Mouse (Mus musculus) kidney, adult 18-20 months (tissue): Measurements from ENCODE around the gene Rap2c.
A peak's percentile ranks its signal among the peaks of the same experiment; 100 is the strongest.

Experiments
- DNase-seq: peaks from one replicate; pipeline ENCODE4 v3.0.0; 2021

The Rap2c gene

GRCm38 (mm10) chrX:51017851-51018785 lies at the start of gene Rap2c:
Gene Rap2c, minus strand, starts transcription at chrX:51018018.
- DNase-seq: peak; percentile 44

- no peak for DNase-seq
Observed at GRCm38 (mm10) chrX:51066539-51067286, 48.9 kb upstream of the Rap2c start.

GRCm38 (mm10) chrX:51065773-51066172 lies 48.0 kb upstream of the Rap2c start:
- DNase-seq: peak; percentile 34

DNA sequence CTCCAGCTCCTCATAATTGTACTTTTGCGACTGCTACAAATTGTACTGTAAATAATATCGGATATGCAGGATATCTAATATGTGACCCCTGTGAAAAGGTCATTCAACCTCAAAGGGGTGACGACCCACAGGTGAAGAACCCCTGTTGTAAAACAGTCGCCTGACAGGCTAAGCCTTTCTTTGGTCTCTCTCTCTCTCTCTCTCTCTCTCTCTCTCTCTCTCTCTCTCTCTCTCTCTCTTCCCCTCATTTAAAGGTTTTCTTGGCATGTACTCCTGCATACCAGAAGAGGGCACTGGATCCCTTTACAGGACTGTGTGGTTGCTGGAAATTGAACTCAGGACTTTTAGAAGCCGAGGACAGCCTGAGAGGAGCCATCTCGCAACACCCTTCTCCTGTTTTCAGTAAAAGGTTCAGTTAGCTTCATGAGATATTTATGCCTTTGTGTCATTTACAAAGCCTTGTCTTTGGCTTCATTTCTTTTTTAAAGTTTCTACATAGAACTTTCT lies 47.4 kb upstream of the Rap2c start:
- no peak for DNase-seq

- DNase-seq: no peak
Observed at GRCm38 (mm10) chrX:51060220-51060619, 42.4 kb upstream of the Rap2c start.

DNA sequence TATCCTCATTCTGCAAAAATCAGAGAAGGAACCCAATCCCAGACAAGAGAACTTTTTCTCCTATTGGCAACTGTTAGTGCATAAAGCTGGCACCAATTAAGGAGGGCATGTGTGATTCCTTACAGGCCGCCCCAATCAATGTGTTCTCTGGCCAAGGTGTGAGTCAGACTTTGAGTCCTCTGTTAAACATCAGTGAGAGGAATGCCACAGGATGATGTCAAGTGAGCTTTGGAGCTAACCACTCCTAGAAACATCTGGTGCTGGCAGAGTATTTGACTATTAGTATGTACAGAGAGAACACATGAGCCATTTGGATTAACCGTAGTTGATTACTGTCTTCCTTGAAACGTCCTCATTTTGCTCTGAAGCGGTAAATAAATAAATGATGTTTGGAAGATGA lies 40.9 kb upstream of the Rap2c start:
- no peak for DNase-seq

DNA sequence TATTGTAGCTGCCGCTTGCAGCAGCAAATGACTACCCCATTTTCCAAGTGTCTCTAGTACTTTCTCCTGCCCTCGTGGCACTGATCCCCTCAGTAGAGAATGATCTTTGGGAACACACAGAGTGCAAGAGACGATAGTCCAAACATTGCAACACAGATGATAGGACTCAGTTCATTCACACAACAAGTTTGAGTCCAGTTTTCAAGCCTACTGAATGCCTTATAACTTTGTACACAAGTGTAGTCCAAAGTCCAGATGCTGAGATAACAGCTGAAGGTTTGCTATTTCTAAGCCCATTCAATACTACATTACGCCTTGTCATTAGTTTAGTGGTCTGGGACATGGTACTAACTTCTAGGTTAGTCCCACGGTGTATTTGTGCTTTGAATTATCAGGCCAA lies 40.5 kb upstream of the Rap2c start:
- DNase-seq: no peak

DNA sequence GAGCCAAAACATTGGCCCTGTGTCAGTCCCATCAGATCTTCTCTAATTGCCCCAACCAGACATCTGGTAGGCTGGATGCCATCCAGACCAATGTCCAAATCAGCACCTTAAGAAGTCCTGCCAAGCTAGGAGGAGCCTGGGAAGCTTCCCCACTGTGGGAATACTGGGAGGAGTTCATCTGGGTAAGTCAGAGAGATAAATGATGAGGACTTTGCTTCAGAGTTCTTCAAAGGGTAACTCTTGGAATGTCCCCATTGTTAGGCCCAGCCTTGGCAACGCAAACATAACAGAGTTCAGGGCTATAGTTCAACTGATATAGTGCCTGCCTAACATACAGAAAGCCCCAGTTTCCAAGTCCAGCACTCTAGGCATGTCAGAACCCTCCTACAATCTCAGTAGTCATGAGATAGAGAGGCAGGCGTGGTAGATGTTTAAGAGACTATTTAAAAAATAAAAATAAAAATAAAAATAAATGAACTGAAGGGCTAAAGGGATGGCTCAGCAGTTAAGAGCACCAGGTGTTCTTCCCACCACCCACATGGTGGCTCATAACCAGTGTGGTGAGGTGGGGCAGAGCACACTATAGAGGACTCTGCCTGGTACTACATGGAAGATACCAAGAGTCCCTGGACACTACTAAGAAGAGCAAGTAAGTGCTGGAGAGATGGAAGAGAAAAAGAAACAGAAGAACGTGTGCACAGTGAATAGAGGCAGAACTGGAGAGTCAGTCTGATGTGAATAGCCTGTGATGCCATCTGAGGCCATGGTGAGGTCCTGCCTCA lies 34.1 kb upstream of the Rap2c start:
- no peak for DNase-seq

DNA sequence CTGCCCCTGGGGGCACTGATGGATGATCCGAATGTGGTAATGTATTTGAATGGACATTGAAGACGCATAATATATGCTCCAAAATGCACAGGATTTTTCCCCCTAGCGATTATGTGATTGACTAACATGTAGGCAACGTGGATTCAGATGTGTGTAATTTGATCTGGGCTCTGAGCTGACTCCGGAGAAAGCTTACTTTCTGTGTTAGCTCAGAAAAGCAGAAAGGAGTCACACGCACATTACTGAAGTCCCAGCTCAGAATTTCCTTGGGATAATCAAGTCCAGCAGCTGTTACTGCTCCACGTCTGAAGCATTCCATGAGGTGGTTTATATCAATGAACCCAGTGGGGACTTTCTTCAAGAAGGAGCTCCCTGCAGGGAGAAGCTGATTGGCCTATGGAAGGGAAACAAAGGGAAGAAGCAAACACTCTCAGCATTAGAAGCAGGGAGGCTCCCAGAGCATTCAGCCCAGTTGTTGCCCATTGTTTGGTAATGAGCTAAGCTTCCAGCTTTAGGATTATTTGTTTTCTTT lies 17.9 kb upstream of the Rap2c start:
- no peak for DNase-seq

DNA sequence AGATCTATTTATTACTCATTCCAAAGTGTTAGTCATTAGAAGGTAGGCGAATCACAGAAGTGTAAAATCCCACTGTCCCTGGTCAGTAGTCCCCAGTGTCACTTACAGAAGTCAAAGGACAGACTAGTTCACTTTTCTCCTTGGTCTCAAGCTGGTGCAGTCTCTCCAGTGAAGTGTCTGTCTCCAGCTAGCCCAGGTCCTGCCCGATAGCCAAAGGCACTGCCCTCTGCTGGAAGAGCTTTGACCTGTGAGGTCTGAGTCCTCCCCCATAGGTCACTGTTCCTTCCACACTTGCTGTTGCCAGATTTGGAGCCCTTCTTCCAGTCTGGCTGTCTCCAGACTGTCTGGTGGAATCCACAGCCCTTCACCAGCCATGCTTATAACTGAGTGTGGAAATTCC lies 2.1 kb upstream of the Rap2c start:
- peak; percentile 51 for DNase-seq

GRCm38 (mm10) chrX:51018786-51019179 lies 965 bp upstream of the Rap2c start:
- DNase-seq: peak; percentile 79

- no peak for DNase-seq
Observed at GRCm38 (mm10) chrX:51016926-51017325, 892 bp downstream of the Rap2c start.

DNA sequence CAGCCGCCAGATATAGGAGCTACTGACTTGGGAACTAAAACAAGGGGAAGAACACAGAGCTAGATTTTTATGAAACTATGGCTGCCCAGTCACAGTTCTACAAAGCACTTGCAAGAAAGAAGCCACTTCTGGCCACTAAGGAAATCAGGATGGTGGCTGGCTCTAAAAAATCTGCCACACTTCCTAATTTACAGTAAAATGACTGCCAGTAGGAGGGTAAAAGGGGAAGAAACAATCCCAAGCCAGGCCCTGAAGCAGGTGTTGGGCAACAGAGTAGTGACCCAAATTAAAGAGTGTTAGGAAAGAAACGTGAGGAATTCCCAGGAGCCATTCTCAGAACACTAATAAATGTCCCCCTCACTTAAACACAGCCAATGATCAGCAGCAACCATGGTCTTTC lies 5.5 kb downstream of the Rap2c start:
- no peak for DNase-seq

GRCm38 (mm10) chrX:51010323-51010722 lies 7.5 kb downstream of the Rap2c start:
- DNase-seq: no peak

DNA sequence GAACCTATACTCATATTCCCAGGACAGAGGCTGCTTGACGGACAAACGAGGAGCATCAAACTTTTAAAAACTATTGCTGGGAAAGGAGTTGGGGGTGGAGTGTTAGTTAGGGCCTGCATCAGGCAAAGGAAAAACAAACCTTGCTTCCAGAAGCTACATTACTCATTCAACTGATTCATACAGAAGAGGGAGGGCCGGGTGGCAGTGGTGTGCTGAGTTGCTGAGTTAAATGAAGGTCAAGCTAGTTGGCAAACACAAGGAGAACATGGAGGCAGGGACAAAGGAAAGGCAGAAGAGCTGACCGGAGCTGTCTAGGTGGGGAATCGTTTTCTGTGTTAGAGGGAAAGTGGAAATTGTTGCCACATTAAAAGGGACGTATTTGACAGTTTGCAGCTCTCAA lies 17.0 kb downstream of the Rap2c start:
- DNase-seq: no peak

- DNase-seq: no peak
Observed at GRCm38 (mm10) chrX:50995310-50995709, 22.5 kb downstream of the Rap2c start.

DNA sequence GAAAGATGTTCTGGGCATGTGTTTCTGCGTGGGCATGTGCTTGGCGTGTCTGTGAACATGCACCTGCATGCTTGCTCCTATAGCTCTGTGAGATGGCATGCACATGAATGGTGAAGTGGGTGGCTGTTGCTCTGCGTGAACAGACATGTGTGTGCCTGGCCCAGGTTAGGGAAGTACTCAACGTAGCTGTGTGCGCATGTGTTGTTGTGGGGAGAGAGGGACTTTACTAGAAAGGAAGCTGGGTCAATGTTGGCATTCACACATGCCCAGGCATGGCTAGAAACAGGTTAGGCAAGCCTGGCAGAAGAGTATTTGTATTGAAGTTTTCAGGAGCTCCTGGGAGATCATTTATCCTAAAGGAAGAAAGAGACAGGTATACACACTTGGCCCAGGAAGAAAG lies 26.5 kb downstream of the Rap2c start:
- DNase-seq: no peak

DNA sequence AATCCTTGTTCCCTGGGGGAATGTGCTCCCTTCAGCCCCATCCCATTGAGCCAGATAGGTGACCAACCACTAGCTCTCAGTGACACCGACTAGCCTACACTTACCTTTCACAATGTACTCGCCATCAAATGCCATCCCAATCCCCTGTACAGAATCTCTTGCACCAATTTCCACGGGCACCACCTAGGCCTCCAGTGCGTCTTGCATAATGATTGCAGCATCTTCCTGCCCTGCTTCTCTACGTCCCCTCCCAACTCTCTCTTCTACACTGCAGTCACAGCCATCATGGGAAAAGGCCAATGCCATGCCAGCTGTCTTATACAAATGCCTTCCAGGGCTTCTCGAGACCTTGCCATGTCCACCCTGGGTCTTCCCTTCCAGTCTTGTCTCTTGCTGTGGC lies 27.9 kb downstream of the Rap2c start:
- DNase-seq: no peak

GRCm38 (mm10) chrX:50988581-50988980 lies 29.2 kb downstream of the Rap2c start:
- no peak for DNase-seq

DNA sequence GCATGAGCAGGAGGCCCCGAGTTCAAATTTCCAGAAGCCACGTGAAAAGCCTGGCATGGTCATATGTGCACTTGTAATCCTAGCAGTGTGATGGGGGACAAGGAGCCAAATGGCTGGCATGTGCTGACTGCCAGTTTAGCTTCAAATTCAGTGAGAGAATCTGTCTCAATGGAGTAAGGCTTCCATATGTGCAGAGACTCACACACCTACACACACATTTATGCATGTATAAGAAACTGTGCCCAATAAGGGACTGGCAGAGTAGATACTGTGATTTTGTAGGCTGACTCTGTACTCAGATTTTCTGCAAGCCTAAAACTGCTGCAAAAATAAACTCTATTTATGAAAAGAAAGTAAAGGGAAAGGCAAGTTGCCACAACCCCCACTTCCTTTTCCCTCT lies 39.4 kb downstream of the Rap2c start:
- DNase-seq: no peak

GRCm38 (mm10) chrX:50972145-50972544 lies 45.7 kb downstream of the Rap2c start:
- DNase-seq: no peak

GRCm38 (mm10) chrX:50969907-50970306 lies 47.9 kb downstream of the Rap2c start:
- DNase-seq: no peak
